Mouse (Mus musculus): Measurements from ENCODE around the gene Ptger1. TPM values are rescaled to one million over a fixed set of nuclear protein-coding genes. Genes with fewer than 3 reads are reported as not detected.

Gene Ptger1
- total RNA-seq (2021) = 1 to 10 TPM in 1 of 2 experiments, under 1 TPM in 1; 0.95 to 1.1 TPM

DNA sequence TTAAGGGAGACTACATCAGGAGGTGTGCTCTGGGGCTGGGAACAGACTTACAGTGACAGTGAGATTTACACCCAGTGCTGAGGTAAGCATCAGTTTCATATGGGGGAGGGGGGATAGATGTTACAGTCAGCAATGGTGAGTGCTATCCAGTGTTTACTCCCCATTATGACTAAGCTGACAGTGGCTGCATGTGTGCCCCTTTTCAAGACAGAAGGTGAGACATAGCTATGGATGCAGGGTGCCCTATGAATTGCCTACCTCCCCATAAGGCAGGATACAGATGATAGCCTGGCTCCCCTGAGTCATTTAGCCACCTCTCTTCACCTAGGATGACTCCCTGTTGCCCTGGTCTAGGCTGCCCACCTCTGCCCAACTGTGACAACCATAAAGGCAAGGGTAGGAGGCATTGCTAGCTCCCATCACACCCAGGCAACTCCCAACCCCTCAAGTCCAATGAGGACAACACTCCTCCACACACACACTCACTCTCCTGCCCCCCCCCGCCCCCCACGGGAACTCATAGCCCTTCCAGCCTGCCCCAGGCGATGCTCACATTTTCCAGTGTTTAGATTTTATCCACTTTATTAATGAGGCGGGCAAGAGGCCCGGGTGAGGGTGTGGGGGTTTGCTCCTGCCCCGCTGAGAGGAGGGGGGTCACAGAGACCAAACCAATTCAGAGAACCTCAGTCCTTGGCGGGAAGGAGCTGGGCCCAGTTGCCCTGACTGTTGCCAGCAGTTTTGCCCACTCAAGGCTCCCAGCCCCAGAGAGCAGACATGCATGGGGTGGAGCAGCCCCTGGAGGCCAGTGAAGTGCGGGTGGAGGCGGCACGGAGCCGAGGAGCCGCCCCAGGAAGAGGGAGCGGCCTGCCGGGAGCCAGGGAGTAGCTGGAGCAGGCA is at the start of gene Ptger1:
Ptger1 (plus strand) TSS at position 710 of the 897 bp plus-strand sequence.
- intact Hi-C loops (cut with DNase I) = no loop called here
- peak; percentile 32 for DNase-seq

DNA sequence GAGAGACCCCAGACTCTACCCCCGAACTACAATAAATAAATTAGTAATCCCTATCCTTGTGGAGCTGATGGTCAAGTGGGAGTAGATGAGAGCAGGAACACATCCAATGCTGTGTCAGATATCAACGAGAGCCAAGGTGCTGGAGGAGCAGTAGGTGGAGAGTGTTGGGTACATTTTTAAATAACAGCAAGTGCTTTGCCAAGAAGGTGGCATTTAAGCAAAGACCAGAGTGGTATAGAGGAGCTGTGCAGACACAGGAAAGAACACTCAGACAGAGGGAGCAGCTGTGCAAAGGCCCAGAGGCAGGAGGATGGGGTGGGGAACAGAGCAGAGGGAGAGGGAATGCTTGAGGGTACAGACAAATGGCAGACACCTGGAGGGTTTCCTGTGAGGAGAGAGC is 49.4 kb upstream of the Ptger1 start:
- intact Hi-C loops (cut with DNase I) = no loop called here
- DNase-seq = no peak

DNA sequence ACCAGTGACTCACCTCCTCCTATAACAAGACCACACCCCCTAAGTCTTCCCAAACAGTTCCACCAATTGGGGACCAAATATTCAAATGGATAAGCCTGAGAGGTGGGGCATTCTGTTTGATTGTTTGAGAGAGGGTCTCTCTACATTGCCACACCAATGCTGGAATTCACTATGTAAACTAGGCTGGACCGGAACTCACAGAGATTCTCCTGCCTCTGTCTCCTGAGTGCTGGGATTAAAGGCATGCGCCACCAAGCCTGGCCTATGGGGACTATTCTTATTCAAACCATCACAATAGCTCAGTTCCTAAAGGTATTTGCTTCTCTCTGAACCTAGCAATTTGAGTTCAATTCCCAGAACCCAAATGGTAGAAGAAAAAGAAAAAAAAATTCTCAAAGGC is 47.9 kb upstream of the Ptger1 start:
- intact Hi-C loops (cut with DNase I) = no loop called here
- no peak for DNase-seq

DNA sequence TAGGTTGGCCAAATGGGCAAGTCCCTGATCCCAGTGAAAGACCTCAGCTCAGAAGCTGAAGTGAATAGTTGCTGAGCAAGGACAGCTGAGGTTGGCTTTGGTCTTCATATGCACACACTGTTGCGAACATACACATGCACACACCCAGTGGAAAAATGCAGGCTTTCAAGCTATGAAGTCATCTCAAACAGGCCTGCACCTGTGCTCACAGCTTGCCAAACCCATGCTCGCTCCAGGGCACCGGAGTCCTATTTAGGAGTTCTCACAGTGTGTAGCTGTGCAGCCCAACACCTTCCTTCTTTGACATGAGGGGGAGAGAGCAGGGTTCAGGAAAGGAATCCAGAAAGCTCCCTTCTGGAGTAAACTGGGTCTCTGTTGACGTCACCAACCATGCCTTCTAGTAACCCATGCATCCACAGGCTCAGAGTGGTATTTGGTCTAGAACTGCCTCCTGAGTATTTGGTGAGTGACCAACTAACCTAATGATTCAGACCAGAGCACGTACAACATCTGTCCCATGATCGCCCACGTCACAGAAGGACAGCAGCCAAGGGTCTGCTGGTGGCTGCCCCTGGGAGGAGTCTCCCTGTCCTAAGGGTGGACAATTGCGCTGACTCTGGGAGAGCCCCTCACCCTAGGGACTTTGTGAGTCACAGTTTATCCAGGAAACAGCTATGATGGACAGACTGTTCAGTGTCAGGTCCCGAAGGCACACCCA is 46.8 kb upstream of the Ptger1 start:
- intact Hi-C loops (cut with DNase I) = no loop called here

DNA sequence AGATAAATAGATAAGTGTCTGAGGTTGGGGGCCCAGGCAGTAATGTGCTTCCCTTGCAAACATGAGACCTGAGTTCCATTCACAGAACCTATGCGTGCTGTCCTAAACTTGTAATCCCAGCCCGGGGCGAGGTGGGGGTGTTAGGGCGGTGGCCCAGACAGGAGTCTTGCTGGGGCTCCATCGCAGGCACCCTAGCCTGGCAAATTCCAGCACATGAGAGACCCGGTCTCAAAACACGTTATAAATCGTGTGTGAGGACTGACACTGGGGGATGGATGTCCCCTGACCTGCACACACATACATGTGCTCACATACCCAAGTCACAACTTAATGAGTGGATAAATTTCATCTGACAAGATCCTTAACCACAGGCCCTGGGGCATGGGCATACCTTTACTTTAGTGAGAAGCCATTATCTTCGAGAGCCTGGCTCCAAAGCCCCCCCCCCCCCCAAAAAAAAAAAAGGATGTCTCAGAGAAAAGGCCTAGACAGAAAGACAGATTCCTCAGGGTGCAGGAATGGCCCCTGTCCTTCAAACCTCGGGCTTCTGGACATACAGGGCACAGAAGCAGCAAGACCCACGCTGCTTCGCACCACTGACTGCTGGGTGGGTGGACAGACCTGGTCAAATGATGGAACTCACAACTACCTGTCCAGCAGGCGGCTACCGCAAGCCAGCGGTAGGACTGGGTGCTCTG is 44.6 kb upstream of the Ptger1 start:
- intact Hi-C loops (cut with DNase I) = no loop called here
- no peak for DNase-seq

More for the DNA sequence above, 46.8 kb upstream of the Ptger1 start:
- DNase-seq = no peak

DNA sequence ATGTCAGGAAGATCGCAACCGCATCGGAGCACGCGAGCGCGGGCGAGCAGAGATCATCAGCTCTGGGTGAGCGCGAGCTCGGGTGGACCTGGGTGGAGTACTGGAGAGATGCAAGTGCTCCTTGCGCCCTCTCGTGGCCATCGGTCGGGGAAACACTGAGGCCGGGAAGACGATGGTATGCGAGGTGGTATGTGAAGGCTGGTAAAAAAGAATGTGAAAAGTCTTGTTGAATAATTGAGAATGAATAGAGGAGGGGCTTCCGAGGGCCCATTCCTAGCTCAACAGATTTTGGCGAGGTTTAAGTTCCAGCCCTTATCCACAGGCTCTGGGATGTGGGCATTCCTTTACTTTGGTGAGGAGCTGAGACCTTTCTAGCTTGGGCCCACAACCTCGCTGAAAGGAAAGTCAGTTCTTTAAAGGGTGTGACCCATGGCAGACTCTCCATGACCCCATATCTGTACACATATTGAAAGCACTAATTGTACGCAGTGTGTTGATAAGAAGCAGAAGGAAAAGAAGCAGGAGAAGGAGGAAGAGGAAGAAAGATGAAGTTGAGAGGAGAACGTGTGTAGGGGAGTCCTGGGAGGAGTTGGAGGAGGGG is 44.0 kb upstream of the Ptger1 start:
- peak; percentile 91 for DNase-seq
- intact Hi-C loops (cut with DNase I) = no loop called here

DNA sequence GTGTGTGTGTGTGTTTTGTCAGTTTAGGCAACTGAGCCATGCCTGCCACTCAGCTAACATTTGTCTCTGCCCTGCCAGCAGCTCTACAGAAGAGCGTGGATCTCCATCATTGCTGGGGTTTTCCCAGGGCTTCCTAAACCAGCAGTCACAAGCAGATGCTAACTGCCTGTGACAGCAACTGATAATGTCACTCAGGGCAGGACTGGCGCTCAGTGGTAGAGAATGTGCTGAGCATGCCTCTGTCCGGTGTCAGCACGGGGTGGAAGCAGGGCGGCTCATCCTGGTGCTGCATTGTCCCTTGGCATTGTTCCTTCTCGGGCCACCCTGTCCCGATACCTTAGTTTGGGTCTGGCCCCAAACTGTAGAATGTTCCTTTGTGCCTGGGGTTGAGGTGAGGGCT is 42.9 kb upstream of the Ptger1 start:
- intact Hi-C loops (cut with DNase I) = no loop called here
- DNase-seq = no peak

DNA sequence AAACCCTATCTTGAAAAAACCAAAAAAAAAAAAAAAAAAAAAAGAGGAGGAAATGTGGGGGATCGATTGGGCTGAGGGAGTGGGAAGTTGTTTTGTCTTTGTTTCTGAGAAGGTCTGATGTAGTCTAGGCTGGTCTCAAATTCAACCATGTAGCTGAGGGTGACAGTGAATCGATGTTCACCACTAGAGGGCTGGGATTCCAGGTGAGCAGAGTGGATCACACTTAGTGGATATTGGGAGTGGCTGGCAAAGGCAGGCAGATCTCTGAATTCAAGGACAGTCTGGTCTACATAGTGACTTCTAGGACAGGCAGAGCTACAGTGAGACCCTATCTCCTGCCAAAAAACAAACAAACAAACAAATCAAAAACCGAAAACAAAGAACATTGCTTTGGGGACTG is 41.7 kb upstream of the Ptger1 start:
- peak; percentile 22 for DNase-seq

DNA sequence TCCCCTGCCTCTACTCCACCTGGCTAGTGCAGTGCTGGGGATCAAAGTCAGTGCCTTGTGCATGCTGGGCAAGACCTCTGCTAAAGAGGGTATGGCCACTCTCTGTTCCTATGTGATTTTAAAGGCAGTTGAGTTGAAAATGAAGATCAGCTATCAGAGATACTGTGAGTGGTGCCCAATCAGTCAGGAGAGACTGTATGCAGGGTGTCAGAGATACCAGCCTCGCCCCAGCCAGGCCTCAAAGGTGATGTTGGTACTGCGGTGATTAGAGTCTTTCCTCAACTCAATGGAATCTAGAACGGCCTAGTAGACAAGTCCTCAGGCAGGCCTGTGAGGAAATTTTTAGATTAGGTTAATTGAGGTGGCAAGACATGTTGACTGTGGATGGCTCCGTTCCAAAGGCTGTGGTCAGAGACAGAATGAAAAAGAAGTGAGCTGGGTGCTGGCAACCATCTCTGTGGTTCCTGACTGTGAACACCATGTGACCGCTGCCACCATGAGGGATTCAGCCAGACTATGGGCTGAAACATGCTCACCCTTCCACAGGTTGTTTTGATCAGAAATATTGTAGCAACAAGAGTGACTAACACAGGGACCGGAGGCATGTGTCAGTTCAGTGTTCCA is 40.7 kb upstream of the Ptger1 start:
- DNase-seq = no peak
- intact Hi-C loops (cut with DNase I) = no loop called here

More for the DNA sequence above, 41.7 kb upstream of the Ptger1 start:
- intact Hi-C loops (cut with DNase I) = no loop called here

DNA sequence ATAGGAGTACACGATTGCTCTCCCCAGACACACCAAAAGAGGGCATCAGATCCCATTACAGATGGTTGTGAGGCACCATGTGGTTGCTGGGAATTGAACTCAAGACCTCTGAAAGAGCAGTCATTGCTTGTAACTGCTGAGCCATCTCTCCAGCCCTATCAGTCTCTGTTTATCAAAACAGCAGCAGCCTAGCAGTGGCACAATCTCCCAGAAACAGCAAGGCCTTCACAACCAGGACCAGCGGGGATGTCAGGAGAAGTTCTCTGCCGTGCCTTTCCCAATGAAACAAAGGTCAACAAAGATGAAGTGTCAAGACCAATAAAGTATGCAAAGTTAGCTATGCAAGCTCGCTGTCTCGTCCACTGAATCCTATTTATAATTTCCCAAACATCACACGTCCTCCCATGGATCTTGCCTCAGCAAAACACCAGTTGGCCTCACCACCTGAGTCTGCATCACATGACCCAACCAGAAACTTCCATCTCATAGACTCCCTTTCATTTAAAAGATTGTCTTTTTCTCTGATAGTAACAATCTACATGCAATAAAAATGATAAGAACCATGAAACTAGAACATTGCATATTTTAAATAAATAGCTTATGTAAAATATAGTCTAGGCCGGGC is 34.3 kb upstream of the Ptger1 start:
- intact Hi-C loops (cut with DNase I) = no loop called here
- no peak for DNase-seq

DNA sequence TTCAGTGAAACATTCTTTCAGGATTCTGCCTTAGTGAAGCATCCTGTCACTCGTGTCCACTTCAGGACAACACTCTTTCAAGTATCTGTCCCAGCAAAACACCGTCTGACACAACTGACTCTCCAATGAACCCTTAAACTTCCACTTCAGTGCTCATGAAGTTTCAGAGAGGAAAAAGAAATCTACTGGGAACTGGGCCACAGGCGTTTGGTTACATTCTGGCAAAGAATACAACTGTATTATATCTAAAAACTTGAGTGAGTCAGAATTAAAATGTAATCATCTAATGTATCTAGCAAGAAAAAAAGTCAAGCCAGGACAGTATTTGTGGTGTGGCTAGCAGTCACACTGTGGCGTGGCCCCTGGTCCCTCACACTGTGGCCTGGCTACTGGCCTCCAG is 27.6 kb upstream of the Ptger1 start:
- DNase-seq = no peak
- intact Hi-C loops (cut with DNase I) = no loop called here

DNA sequence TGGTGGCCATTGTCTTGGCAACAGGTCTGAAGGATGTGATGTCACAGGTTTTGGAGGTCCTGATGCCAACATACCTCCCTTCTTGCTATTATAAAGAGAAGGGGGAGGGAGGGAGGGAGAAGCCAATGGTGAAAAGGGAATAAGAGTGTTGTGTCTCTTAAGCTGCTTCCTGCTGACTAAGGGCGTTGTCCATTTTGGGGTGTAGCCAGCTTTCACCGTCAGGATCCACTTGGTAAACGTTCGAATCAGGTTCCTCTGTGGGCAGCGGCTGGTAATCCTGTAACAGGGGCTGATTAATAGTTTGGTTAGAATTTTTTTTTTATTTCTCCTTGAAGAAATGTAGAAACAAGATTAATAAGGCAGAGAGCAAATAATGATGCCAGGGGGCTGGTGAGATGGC is 26.8 kb upstream of the Ptger1 start:
- intact Hi-C loops (cut with DNase I) = no loop called here
- no peak for DNase-seq

DNA sequence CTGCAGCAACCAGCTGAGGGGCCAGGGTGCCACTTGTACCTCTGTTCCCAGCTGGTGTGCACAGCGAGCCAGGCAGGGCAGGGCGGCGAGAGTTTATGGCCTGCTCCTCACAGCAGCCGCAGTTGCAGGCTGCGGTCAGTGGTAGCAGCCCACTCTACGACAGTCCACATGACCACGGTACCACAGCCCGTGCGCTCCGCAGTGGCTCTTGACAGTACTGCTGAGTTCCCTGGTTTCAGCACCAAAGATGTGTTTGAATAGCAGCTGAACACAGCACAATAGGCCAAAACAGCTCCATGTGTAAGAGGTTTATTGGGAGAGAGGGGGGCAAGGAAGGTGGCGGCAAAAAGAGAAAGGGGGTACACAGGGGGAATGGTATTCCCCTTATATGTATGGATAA is 19.0 kb upstream of the Ptger1 start:
- intact Hi-C loops (cut with DNase I) = no loop called here

DNA sequence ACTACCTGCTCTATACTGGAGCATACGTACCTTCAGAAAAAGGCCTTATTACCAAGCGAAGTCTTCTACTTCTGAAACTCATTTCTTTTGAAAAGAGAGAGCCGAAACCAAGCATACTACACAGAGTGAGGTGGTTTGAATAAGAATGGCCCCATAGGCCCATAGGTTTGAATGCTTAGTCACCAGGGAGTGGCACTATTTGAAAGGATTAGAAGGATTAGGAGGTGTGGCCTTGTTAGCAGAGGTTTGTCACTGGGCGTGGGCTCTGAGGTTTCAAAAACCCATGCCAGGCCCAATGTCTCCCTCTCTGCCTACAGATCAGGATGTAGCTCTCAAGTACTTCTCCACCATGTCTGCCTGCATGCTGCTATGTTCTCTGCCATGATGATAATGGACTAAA is 18.4 kb upstream of the Ptger1 start:
- DNase-seq = no peak
- intact Hi-C loops (cut with DNase I) = no loop called here

More for the DNA sequence above, 19.0 kb upstream of the Ptger1 start:
- no peak for DNase-seq

DNA sequence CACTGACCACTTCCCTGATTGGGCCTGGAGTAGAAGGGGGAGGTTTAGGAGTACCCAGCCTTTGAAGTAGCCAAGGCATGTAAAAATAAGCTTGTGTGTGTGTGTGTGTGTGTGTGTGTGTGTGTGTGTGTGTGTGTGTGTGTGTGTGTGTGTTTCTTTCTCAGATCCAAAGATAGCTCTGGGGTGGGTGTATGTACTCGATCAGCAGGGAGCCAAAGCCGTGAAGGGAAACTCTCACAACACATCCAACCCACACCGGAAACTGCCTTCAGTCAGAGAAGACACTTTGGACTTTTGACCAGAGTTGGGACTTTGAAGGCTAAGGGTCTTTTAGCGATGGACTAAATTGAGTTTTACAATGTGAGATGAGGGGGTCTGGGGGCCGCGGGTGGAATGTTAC is 16.8 kb upstream of the Ptger1 start:
- intact Hi-C loops (cut with DNase I) = no loop called here

DNA sequence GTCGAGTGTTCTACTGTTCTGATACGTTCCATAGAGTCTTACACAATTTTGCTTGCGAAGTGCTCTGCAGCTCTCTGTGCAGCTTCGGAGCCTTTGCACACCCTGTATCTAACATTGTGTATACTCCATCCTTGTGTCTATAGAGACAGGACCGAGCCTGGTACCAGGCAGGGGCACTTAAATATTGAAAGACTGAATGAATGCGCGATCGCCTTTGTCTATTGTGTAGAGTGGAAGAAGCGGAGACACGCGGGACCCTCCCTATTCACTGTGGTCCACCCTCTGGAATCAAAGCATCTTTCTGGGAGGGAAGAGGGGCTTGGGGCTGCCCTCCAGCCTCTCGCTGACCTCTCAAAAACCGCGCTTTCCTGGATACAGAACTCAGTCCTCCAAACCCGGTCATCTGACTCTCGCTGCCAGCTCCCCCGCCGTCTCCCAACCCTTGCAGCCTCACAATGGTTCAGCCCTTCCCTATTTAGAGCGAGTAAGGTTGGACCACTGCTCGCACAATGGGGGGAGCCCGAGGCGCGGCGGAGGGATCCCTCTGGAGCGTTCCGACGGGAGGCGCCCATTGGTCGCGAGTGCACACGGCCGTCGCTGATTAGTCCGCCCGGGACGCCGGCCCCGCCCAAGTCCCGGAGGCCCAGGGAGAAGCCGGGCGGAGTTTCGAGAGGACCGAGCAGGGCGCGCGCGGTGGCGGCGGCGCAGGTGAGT is 14.3 kb upstream of the Ptger1 start, which contains the start of gene Gipc1:
Gipc1 (plus strand) TSS at position 648 of the 714 bp plus-strand sequence.
- intact Hi-C loops (cut with DNase I) = no loop called here
- DNase-seq = peak; percentile 98

More for the DNA sequence above, 16.8 kb upstream of the Ptger1 start:
- DNase-seq = no peak

DNA sequence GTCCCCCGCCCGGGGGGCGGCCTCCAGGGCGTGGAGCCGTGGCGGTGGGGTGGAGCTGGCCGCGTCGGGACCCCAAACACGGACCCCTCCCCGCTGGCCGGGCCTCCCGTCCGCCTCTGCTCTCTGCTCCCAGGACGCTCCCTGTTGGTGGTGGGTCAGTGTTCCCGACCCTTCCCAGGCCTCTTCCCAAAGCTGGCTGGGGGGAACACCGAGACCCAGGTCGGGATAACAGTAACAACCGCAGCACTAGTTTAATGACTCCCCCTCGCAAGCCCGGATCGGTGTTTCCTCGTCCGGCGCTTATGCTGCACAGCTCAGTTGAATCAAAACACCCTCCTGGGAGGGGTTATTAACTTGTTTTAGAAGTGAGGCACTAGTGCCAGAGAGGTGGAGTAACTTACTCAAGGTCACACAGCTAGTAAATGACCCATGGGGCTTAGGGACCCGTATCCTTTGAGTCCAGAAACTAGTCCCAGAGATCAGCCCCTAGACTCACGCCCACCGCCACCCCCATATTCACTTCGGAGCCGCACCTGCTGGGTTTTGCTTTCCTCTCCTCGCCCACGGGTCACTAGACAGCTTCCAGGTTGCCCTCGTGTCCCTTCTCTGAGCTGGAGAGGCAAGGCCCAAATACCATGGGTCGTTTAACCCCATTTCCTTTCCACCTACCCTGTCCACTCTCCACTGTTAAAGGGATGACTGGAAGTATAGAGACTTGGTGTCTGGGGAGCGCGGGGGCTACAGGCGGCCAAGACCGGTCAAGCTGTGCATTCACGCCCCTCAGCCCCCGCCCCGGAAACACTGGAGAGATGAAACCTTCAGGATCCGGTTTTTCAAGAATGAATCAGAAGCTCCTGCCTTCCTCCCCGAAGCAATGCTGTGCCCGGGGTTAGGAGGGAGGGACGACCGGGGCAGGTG is 13.5 kb upstream of the Ptger1 start:
- no peak for DNase-seq
- intact Hi-C loops (cut with DNase I) = no loop called here

DNA sequence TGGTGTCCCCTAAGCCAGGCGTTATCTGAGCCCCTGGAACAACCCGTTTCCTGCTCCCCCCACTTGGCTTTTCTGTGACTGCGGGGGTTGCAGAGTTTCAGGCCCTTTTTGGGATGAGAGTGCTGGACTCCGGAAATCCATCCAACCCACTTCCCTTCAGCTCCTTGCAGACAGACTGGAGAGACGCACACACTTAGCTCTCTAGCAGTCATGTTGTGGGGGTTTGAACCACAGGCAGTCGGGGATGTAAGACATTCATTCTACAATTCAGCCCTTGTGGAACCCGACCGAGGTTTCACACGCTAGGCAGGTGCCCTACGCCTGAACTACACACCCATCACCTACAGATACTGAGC is 12.8 kb upstream of the Ptger1 start:
- no peak for DNase-seq
- intact Hi-C loops (cut with DNase I) = no loop called here

Measured in left cerebral cortex, postnatal 4 days (tissue).